Mouse (Mus musculus) lung, postnatal 10 days (tissue): ENCODE measurements around the gene Tspan13.

ENCODE experiments used
- DNase-seq: peaks from one replicate; pipeline ENCODE4 v3.0.0; 2021

The Tspan13 gene

DNA sequence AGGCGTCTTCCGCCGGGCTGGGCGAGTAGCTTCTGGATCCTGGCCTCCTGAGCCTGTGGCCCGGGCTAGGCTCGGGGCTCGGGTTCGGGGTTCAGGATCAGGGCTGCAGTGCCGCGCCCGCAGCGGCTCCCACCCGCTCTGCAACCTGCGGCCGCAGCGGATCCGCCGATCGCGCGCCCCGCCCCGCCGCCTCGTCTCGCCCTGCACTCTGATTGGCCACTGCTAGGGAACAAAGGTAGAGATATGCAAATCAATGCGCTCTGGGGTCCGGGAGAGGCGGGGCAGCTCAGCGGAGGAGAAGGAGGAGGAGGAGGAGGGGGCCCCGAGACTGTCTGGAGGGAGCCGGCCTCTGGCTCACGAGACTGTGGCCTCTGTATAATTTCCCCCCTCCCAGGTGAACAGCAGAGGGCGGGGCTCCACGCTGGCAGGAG is at the start of gene Tspan13:
Gene Tspan13 (minus strand): TSS at position 153 of the 431 bp plus-strand sequence.
- DNase-seq, result peak; percentile 90

DNA sequence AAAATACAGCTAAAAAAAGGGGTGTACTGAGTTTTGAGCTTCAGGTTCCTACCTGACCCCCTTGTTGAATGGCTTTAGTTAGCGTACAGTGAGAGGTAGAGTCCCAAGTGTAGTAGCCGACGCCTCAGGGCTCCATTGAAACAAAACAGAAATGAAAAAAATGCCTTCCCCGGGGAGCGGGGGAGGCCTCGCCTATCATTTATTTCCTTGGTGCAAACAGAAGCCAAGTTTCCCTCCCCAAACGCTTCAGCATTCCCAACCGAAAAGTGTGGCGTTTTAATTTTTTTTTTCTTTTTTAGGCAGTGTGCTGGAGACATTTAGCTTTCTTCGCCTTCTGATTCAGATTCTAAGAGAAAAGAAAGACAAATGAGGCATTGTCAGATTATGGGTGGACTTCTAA is 49.7 kb upstream of the Tspan13 start:
- no peak for DNase-seq

DNA sequence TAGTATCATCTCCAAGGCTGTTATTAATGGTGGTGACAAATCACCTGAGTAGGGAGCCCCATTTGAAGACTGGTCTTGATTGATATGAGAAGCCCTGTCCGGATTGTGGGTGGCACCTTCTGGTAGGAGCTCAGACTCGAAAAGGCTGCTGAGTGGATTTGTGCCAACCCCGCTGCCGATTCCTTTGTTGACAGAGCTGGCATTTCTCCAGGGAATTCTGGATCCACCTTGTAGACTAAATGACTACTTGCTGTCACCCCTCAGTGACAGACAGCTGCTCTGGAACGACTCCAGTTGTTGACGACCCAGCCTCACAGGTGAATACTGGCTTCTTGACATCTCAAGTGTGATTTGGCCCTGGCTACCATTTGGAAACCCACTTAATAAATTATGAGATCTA is 46.9 kb upstream of the Tspan13 start:
- DNase-seq, result peak; percentile 41

DNA sequence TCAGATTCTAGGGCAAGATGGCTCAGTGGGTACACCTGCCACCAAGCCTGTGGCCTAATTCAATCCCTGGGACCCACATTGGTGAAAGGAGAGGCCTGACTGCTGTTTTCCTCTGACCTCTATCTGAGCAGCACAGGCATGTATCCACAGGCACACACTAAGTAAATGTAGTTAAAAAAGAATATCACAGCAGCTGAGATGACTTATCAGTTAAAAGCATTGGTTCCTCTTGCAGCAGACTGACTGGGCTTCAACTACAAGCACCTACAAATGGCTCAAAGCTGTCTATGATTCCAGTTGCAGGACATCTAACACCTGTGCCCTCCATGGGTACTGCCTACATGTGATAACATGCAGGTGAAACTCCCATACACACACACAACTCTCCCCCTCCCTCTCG is 46.5 kb upstream of the Tspan13 start:
- no peak for DNase-seq

DNA sequence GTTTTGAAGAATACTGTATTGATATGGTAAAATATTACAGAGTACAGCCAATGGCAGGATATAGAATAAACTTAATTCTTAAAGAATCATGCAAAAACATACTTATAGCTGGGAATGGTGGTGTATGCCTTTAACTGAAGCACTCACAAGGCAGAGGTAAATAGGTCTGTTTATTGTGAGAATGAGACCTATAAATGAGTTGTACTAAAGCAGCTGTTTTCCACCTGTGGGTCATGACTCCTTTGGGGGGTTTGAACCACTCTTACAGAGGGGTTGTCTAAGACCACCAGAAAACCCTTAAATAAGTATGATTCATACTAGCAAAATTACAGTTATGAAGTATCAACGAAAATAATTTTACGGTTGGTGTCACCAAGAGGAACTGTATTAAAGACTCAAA is 43.1 kb upstream of the Tspan13 start:
- no peak for DNase-seq

DNA sequence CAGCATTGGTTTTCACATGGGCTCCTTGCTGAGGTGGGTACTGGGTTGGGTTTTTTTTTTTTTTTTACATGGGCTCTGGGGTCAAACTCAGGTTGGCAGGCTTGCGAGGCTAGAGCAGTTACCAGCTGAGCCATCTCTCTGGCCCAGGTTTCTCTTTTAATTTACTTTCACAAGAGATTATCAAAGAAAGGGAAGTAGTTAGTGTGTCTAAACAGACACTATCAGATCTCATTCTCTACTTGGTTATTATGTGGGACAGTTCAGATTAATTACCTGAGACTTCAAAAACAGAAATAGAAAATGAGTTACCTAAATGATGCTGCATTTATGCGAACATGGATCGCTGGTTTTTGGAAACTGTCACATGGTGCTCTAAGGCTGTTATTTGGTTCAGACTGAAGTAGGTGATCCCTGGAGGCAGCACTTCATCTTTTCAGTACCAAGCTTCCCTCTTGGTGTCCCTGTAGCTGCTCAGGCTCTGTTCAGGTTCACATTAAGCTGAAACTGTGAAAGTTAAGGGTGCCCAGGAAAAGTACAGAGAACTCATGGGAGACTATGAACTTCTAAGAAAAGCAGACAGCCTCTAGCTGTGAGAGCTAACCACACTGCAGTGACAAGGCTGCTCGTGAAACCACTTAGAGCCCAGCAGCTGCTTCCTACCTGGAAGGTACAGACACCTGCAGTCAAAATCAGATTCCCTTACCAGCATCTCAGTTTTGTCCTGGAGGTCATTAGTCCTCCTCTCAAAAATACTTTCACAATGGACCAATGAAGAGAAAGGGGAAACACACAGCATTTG is 36.0 kb upstream of the Tspan13 start:
- no peak for DNase-seq

DNA sequence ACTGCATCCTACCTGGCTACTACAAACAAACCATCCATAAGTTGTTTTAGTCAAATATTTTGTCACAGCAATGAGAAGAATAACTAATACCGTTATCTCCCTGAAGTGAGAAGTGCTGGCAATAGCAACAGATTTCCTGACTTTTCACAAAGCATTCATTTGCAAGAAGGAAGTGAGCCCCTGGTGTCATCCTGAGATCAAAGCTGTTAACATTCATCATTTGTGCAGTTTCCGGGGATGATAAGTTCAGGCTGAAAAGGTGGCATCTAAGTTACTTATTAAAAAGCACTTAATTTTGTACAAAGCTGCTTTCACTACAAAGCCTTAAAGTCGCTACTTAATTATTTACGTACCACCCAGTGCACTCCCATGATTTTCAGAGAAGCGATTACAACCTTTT is 30.6 kb upstream of the Tspan13 start:
- DNase-seq, result no peak

DNA sequence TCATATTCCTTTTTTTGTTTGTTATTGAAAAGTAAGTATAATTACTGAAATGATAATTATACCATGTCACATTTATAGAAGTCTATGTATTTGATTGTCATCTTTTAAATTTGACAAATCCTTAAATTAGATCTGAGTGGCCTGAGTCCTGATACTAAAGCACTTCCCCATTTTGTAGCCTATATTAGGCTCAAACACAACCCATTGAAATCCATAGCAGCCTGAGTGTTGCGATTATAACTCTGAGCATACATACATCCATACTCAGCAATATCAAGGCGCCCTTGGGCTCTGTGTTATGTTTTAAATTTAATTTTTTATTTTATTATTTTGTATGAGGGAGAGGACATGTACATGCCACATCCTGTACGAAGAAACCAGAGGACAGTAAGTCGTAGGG is 27.9 kb upstream of the Tspan13 start:
- no peak for DNase-seq

DNA sequence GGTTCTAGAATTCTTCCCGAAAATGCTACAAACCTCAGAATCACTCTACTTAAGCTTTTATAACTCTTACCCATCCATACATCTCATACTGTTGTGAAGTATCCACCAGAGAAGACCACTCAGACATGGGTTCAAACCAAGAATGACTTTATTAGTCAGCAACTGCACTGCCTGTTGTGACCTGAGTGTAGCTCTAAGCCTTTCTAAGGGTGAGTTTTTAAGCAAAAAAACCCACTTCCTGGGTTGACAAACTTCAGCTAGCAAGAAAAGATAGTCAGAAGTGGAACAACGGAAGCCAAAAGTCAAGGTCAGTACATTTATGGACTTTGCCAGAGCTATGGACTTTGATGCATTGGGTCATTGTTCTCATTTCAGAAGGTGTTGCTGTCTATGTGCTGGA is 25.2 kb upstream of the Tspan13 start:
- no peak for DNase-seq

DNA sequence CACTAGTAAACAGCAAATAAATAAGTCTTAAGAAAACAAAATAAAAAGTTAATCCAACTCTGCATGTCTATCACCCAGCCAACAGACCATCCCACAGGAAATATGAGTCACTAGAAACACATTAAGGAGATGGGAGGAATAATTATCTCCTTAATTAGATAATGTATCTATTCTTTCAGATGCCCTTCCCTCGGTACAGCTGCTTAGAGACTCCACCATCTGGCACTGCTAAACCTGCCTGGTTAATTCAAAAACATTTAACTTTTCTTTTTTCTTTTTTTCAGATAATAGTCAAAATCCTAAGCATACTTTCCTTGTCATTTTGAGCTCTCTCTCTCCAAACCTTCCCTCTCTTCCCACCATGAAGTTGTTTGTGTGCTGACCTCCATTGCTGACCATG is 23.6 kb upstream of the Tspan13 start:
- DNase-seq, result no peak

DNA sequence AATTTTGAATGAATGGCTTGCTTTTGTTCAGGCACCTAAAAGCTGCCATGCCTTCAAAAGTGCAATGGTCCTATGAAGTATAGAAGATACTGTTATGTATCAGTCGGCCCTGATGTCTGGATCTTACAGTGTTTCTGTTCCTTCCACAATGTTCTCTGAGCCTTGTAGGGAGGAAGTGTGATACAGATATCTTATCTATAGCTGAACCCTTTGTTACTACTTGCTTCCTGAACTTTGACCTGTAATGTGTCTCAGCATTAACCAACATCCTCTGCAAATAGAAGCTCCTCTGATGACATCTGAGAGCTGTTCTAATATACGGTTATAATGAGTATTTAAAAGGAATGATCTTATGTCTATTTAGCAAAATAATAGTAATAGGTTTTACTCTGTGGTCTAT is 15.4 kb upstream of the Tspan13 start:
- no peak for DNase-seq

DNA sequence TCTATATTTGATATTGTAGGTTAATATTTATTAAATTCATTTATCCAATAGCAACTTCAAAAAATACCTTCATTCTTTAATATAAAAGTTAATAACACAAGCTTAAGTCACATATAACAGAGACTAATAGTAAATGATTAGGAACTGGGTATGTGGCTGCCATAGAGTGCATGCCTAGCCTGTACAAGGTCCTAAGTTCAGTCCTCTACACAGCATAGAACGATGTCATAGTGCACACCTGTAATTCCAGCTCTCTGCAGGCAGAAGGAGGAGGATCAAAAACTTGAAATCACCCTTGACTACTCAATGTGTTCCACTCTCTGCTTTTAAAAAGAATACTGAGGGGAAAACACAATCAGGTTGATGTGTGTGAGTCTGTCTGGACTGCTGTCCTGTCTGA is 8.0 kb upstream of the Tspan13 start:
- DNase-seq, result no peak

DNA sequence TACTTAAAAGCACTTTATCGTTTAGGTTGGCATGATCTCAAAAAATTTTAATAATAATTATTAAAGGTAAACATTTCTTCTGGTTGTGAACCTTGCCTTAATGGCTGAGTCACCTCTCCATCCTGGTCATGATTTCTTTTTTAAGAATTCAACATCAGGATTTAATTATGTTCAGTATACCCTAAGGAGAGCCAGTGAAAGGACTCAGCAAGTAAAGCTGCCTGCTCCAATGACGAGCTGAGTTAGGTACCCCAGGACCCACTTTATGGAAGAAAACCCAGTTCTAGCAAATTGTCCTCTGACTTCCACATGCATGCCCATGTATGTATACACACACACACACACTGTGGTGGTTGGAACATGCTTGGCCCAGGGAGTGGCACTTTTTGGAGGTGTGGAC is 5.3 kb upstream of the Tspan13 start:
- no peak for DNase-seq

DNA sequence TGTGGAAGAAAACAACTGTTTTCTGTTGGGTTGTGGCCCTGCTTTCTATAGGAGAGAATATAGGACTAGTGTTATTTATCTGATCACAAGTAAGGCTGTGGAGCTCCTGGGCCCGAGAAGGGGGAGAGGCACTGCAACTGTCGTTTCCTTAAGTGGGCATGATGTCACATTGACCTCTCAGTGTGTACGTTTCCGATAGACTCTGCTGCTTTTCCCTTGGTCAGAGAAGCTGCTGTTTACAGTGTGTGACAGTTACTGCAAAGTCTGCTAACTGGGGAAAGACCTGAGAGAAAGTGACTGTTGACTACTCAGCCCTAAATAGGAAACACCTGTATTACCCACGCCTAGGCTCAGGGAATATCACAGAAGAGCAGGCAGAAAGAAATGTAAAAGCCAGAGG is 3.9 kb upstream of the Tspan13 start:
- DNase-seq, result no peak

DNA sequence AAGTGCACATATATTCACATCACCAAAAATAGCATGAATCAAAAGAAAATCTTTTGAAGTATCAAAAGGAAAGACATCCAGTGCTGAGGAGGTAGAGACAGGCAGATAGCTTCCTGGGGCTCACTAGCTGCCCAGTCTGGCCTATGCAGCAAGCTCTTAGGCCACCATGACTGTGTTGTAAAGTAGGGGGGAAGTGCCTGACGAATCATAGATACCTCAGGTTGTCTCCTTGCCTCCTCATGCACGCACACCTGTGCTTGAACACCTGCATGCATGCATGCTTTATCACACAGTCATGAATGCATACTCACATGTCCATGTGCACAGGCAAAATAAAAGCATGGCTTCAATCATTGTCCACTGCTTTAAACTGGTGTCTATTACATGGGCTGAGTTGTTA is 2.4 kb upstream of the Tspan13 start:
- DNase-seq, result no peak

DNA sequence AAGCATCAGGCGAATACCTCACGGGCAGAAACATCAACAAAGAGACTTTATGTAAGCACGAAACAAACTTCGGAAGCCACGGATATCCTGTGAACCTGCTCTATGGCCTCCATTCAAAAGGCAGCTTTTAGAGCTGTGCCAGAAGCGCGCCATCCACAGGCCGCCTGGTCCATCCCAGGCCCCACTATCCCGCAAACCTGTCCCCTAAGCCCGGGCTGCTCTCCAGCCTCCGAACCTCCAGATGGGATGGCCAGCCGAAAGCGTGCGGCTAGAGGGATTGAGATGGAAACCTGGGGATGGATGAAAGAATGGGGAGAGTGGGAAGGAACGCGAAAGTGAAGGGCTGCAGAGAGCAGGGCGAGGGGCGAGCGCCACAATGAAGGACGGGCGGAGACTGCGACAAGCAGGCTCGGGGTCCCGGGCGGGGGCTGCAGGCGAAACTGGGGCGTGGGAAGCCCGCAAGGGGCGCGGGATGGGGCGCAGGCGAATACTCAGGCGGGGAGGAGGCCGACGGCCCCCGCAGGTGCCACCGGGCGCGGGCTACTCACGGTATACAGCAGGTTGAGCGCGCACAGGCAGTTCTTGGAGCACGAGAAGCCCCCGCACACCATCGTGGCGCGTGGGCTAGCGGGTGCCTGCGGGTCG is 475 bp downstream of the Tspan13 start:
- DNase-seq, result peak; percentile 77

DNA sequence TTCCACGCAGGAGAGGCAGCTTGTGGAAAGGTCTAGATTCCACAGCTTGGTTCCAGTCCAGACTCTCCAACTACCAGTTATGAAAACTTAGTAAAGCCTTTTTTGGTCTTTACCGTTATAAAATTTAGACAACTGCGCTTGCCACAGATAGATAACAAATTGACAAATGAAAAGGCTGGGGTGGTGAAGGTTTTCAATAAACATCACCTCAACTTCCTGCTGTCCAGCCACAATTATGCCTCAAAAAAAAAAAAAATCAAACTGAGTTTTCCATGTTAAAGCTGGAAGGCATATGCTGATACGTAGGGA is 1.1 kb downstream of the Tspan13 start:
- DNase-seq, result no peak

DNA sequence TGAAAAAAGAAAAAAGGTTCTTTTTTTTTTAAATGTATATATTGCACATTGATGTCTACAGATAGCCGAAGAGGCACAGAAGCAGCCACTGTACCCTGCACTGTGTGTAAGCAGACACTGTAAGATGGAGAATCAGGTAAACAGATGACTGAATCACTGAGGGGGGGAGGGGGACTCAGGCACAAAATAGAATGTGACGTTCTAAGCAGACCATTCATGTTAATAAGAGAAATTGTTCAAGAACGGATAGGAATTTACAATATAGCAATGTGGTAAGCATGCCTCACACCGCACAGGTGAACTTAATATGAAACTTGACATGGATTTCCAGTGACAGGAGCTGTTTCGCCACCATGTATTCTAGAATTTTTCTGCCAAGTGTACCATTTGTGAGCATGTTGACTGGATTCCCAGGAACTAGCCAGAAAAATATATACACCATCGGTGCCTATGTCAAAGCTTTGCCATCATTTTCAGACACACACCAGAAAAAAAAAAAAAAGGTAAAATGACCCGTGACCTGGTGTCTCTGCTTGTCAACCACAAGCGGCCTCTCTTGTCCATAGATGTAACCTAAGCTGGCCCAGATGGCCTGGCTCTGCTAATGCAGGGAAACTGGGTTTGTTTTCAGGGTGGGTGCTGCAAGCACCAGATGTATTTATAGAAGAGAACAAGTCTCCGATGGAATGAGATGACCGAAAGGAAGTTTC is 1.6 kb downstream of the Tspan13 start:
- peak; percentile 18 for DNase-seq

DNA sequence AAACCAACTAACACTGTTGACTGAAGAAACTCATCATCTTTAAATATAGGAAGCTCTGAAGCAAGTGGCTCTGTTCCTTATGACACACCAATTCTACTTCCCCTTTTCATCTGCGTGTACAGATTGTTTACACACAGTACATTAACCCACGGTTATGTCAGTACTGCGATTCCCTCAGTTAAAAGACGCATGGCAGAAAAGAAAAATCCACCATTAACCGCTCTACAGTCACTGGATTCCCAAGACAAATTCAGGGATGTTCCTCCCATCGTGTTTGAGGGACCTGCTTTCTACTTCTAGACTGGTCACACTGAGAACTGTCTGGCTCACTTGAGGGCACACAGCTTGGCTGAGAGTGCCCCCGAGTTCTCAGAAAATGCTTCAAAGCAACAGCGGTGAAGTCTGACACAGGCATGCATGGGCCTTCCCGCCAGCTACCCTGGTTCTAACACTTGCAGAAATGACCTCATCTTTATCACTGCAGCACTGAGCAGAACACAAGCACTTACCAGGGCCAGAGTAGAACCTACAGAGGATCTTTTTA is 2.7 kb downstream of the Tspan13 start:
- DNase-seq, result peak; percentile 14

DNA sequence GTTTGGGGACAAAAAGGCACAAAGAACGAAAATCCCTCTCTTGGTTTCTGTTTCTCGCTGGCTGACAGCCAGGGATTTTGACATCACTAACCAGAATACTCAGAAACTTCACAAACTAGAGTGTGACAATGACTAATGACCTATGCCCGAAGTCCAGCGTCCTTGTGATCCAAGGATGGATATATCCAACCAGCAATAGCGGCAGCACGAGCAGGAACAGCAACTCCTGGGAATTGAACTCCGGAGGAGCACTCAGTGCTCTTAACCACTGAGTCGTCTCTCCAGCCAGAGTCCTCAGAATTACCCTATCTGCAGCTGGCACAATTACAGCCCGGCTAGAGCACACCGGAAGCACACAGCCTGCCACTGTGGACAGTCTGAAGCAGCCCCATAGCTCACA is 5.5 kb downstream of the Tspan13 start:
- no peak for DNase-seq

DNA sequence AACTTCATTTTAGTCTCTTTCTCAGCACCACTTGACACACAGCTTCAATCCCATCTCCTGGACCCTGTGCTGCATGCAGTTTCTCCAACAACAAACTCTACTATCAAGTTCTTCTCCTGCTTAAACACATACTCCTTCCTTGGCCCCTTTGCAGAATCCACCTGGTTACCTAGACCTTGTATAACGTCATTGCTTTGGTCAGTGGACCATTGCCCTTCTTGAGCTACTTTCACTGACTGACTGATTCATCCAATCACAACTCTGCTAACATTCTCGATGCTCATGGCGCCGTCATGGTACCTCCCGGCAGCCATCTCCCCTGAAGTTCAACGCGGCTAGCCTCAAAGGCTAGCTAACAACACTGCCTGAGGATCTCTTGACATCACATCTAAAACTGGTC is 6.2 kb downstream of the Tspan13 start:
- no peak for DNase-seq

DNA sequence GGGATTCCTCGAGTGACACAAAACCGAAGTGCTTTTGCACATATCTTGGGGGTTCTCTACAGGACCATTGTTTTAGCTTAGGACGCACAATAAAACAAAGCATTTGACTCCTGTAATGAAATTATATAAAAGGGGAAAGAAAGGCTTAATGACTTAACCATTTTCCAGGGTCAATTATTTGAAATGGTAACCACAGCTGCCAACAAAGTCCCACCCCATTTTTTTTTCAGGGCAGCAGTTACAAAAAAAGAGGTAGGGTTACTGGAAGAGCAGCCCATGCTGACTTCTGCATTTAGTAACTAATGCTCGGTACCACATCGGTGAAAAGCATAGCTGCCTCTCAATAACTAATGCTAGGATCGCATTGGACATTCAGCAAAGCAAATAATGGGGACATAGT is 6.8 kb downstream of the Tspan13 start:
- no peak for DNase-seq

DNA sequence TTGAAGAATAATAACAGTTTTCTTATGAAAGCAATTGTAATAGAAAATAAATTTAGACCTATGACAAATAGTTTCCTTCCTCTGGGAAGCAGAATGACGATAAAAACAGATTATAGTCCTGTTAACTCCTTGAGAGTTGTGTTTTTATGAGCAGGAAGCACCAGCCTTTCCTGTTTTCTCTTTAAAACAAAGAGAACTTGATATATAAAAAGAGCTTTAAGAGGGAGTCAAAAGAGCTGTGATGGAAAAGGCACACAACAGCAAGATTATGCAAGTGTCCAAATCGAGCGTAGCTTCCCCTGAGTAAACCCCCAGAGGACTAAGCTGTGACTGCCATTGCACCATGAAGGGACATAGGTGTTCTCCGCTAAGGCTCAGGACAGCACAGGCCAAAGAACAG is 9.9 kb downstream of the Tspan13 start:
- no peak for DNase-seq
